Mouse (Mus musculus) hindbrain, postnatal 0 days (tissue): Measurements from ENCODE around the gene Kcnip4. TPM values are rescaled to one million over a fixed set of nuclear protein-coding genes. Genes with fewer than 3 reads are reported as not detected.

ENCODE experiments used
- ATAC-seq: fragments of 200-750 bp; cut with Nextera tagmentation; 2 replicates; pipeline ENCODE4 v1.8.0; 2017; ENCODE audit warnings: mild to moderate bottlenecking, moderate TSS enrichment, moderate library complexity
- DNase-seq: peaks from one replicate; pipeline ENCODE4 v3.0.0-alpha.2; 2015; ENCODE audit warnings: low spot score
- H3K27ac ChIP-seq: fragments of 300-500 bp; sonication (generic); 2 replicates; pipeline ENCODE4 v1.5.1; 2014; ENCODE audit warnings: mild to moderate bottlenecking
- H3K27me3 ChIP-seq: fragments of 300-500 bp; sonication (generic); 2 replicates; pipeline ENCODE4 v1.6.1; 2014; ENCODE audit warnings: low read length, mixed read lengths; ENCODE audit not compliant: insufficient read depth
- H3K36me3 ChIP-seq: fragments of 300-500 bp; sonication (generic); 2 replicates; pipeline ENCODE4 v1.6.1; 2014; ENCODE audit warnings: low read length, mixed read lengths; ENCODE audit not compliant: insufficient read depth
- H3K4me1 ChIP-seq: fragments of 300-500 bp; sonication (generic); 2 replicates; pipeline ENCODE4 v1.6.1; 2014; ENCODE audit warnings: antibody characterized with exemption, low read length, mixed read lengths; ENCODE audit not compliant: insufficient read depth
- H3K4me2 ChIP-seq: fragments of 300-500 bp; sonication (generic); 2 replicates; pipeline ENCODE4 v1.6.1; 2014; ENCODE audit warnings: low read depth, mild to moderate bottlenecking, low read length, moderate library complexity, mixed read lengths
- H3K4me3 ChIP-seq: fragments of 300-500 bp; sonication (generic); 2 replicates; pipeline ENCODE4 v1.5.1; 2014; ENCODE audit warnings: low read length
- H3K9ac ChIP-seq: fragments of 300-500 bp; sonication (generic); replicated peaks from 2 replicates; pipeline ENCODE4 v1.6.1; 2014; ENCODE audit warnings: mild to moderate bottlenecking, low read length, moderate library complexity, mixed read lengths
- H3K9me3 ChIP-seq: fragments of 300-500 bp; sonication (generic); 2 replicates; pipeline ENCODE4 v1.6.1; 2016; ENCODE audit warnings: low read length, mixed read lengths
- CTCF ChIP-seq: IDR thresholded peaks from 2 replicates; pipeline ENCODE4 v1.5.1; 2016; ENCODE audit warnings: antibody characterized with exemption, control low read depth, low read depth
- WGBS: fragments of 180-500 bp; shearing (Covaris S2); extraction: QIAGEN DNeasy Blood & Tissue Kit; methylation state at CpG from one replicate; pipeline ENCODE4 v1.1.7; 2014; 5-methylcytosine and 5-hydroxymethylcytosine counted together
- polyA plus RNA-seq: library from polyadenylated mRNA; unstranded; fragments of >200 nt; fragmentation: Nextera tagmentation; extraction: Ambion mirVana; gene quantifications from 2 replicates; pipeline ENCODE4 v1.2.1, GENCODE M21; 2015
- total RNA-seq: library from RNA; depleted of rRNA; stranded (reverse); fragments of >200 nt; gene quantifications from 2 replicates; pipeline ENCODE4 v1.2.3, GENCODE M21; 2014

Kcnip4 gene
- total and polyA plus RNA-seq, 2 experiments from 2014 or later: 12.3 to 24.4 TPM

DNA sequence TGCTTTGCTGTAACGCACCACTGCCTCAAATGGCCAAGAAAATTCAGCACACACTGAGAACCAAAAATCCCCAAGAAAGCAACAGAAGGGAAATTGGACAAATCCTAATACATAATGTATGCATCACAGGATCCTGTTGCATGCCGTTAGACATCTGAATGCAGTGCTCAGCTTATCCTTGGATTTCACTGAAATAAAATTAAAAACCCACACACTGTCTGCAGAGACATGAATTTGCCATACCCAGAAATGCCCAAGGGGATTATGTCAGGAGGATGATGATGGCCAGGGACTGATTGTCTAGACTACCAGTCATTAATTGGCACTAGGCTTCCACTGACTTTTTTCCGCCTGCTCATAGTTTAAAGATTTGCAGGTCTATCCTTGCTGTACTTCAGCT is 818.7 kb downstream of the Kcnip4 start:
- no peaks in the 10 kb centered on the region for H3K9me3 ChIP-seq
- H3K9ac ChIP-seq: no peak overlapping the region
- H3K27me3 ChIP-seq: no peaks in the 10 kb centered on the region
- H3K36me3 ChIP-seq: no peaks in the 10 kb centered on the region
- H3K4me2 ChIP-seq: no peak overlapping the region
- 65% methylated on average over 3 of the region's 3 CpGs for WGBS
- TF ChIP-seq CTCF: no peak
- no peak overlapping the region for H3K4me3 ChIP-seq
- DNase-seq: peak; percentile 26
- no peak for ATAC-seq
- H3K4me1 ChIP-seq: no peaks in the 10 kb centered on the region
- H3K27ac ChIP-seq: no peak overlapping the region

GRCm38 (mm10) chr5:48687068-48687467 is 837.6 kb downstream of the Kcnip4 start:
- WGBS: 78% methylated on average over 3 of the region's 3 CpGs
- H3K4me3 ChIP-seq: no peak overlapping the region
- H3K27ac ChIP-seq: no peak overlapping the region
- H3K36me3 ChIP-seq: no peaks in the 10 kb centered on the region
- H3K27me3 ChIP-seq: no peaks in the 10 kb centered on the region
- no peak overlapping the region for H3K9ac ChIP-seq
- DNase-seq (no peak), ATAC-seq (no peak)
- TF ChIP-seq CTCF: no peak
- no peaks in the 10 kb centered on the region for H3K9me3 ChIP-seq
- H3K4me2 ChIP-seq: no peak overlapping the region
- no peaks in the 10 kb centered on the region for H3K4me1 ChIP-seq

DNA sequence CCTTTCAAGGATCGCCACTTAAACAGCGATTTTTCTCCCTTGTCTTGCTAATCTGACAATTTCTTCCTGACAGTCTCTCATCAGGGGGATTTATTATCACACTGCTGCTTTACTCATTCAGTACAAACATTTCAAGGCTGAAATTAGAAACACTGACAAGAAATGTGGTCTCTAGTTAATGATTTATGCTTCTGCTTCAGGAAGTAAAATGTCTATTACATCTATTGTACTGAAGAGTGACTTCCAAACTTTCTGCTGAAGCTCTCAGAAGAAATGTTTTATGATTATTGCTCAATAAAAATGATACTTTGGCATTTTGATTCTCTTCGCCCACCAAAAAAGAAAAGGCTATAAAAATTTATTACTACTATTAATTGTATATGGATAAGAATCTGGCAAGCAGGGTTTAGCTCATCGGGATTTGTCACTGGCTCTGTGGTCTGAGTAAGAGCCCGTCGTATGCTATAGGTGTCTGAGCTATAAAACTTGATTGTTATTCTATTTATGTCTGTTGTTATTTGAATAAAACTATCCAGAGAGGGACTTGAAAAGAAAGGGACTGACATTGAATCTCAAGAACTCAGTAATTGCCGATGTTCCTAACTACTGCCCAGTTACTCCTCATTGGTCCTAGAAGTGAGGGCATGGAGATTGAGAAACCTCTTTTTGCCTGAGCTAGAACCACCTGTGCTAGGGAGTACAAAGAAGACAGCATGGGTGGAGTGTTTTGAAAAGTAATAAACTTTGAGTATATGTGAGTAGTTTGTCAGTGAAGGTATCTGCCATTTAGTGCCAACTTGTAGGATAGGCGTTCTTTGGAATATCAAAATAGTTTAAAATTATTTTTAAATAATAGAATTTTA is 844.7 kb downstream of the Kcnip4 start:
- TF ChIP-seq CTCF: no peak
- Histone ChIP-seq H3K9ac (no peak overlapping the region), H3K4me1 (no peaks in the 10 kb centered on the region), H3K27ac (no peak overlapping the region), H3K4me2 (no peak overlapping the region), H3K4me3 (no peak overlapping the region), H3K9me3 (no peaks in the 10 kb centered on the region), H3K36me3 (no peaks in the 10 kb centered on the region), H3K27me3 (no peaks in the 10 kb centered on the region)
- 90% methylated on average over 8 of the region's 8 CpGs for WGBS
- no peak for DNase-seq
- no peak for ATAC-seq

DNA sequence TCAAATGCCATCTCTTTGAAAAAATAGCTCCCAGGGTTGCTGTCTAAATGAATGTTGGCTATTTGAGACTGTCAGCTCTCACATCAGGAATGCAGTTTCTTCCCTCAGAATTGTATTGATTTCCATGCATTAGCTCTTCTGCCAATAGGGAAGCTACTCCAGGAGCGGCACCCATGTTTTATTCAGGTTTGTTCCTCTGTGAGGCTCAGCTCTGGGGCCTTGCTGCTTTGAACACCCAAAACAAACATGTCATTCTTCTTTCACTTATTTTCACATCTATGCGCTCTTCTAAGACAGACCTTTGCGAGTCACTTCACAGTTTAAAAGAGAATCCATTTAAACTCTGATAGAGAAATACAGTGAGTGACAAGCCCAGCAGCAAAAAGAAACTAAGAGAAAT is 862.2 kb downstream of the Kcnip4 start:
- TF ChIP-seq CTCF: no peak
- no peaks in the 10 kb centered on the region for H3K4me1 ChIP-seq
- no peaks in the 10 kb centered on the region for H3K27me3 ChIP-seq
- 73% methylated on average over 3 of the region's 3 CpGs for WGBS
- H3K4me2 ChIP-seq: no peak overlapping the region
- DNase-seq: no peak
- H3K9ac ChIP-seq: no peak overlapping the region
- no peaks in the 10 kb centered on the region for H3K9me3 ChIP-seq
- no peak for ATAC-seq
- H3K36me3 ChIP-seq: no peaks in the 10 kb centered on the region
- no peak overlapping the region for H3K4me3 ChIP-seq
- no peak overlapping the region for H3K27ac ChIP-seq

- Histone ChIP-seq H3K27me3 (no peaks in the 10 kb centered on the region), H3K4me2 (no peak overlapping the region), H3K36me3 (no peaks in the 10 kb centered on the region), H3K9ac (no peak overlapping the region), H3K4me1 (no peaks in the 10 kb centered on the region), H3K27ac (no peak overlapping the region), H3K9me3 (no peaks in the 10 kb centered on the region), H3K4me3 (no peak overlapping the region)
- no peak for DNase-seq
- ATAC-seq: no peak
- 94% methylated on average over 3 of the region's 3 CpGs for WGBS
- TF ChIP-seq CTCF: no peak
Measured at GRCm38 (mm10) chr5:48659975-48660374, 864.7 kb downstream of the Kcnip4 start.

DNA sequence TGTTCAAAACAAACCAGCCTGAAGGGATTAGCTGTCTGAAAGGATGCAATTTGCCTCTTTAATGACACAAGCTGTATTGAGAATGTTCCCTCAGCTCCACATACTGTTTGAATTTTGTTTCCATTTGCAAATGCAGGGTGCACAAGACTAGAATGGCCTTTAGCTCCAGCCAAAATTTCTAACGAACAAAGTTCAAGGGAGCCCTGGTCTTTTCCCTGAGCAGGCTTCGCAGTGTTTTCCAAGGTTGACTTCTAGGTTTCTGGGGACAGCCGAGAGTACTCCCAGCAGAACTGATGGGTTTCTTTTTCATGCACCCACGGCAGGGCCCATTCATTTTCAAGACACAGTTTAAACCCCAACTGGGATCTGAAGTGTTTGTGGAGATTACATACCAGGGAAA is 874.2 kb downstream of the Kcnip4 start:
- Histone ChIP-seq H3K27me3 (no peaks in the 10 kb centered on the region), H3K9ac (no peak overlapping the region), H3K4me2 (no peak overlapping the region), H3K9me3 (no peaks in the 10 kb centered on the region), H3K27ac (no peak overlapping the region), H3K4me1 (no peaks in the 10 kb centered on the region), H3K36me3 (no peaks in the 10 kb centered on the region), H3K4me3 (no peak overlapping the region)
- whole genome bisulfite sequencing: 62% methylated on average over 4 of the region's 4 CpGs
- DNase-seq (no peak), ATAC-seq (no peak)
- TF ChIP-seq CTCF: no peak

GRCm38 (mm10) chr5:48636675-48637074 is 888.0 kb downstream of the Kcnip4 start:
- no peak overlapping the region for H3K4me2 ChIP-seq
- TF ChIP-seq CTCF: no peak
- ATAC-seq: no peak
- H3K9me3 ChIP-seq: no peaks in the 10 kb centered on the region
- no peak overlapping the region for H3K9ac ChIP-seq
- no peak for DNase-seq
- no peaks in the 10 kb centered on the region for H3K36me3 ChIP-seq
- H3K27me3 ChIP-seq: no peaks in the 10 kb centered on the region
- H3K4me3 ChIP-seq: no peak overlapping the region
- H3K4me1 ChIP-seq: no peaks in the 10 kb centered on the region
- H3K27ac ChIP-seq: no peak overlapping the region
- 79% methylated on average over 6 of the region's 6 CpGs for WGBS
